Mouse (Mus musculus) left cerebral cortex, postnatal 36 days (tissue): ENCODE data around the gene Lck. TPM values are rescaled to one million over a fixed set of nuclear protein-coding genes. Genes with fewer than 3 reads are reported as not detected.

Experiments
- DNase-seq, 2 experiments: peaks; one replicate each; pipeline ENCODE4 v3.0.0; 2021 to 2022; ENCODE audit warnings: low spot score in 2 of 2, mixed read lengths in 1 of 2
- intact Hi-C: fragments of 180-260 bp; cut with DNase I; formaldehyde crosslinking; loops from one replicate; pipeline ENCODE4 v1.15.1; 2025
- total RNA-seq, 2 experiments: library from RNA; stranded (reverse); gene quantifications; 2 replicates each; pipeline ENCODE4 v1.2.3; 2021

Lck gene
- total RNA-seq = 1 to 10 TPM; 2.1 to 2.6 TPM

DNA sequence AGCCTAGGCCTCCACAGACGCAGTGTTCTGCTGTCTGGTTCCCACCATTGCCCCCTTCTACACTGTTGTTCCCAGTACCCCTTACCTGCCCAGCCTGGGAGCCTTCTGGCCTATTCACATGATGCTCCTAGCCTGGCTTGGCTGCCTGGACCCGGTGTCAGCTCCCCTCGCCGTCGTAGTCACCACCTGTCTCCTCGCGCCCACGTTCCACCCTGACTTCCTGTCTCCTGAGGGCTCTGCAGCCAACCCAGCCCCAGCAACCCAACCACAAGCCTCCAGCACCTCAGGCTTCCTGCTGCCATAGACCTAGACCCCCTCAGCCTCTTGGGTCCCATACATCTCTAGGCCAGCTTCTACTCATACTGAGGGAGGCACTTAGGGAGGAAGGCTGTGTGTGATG lies at the start of gene Lck:
Gene Lck, minus strand, starts transcription at position 212 of the 400 bp plus-strand sequence.
- no peak for DNase-seq
- intact Hi-C loops = no loop called here

DNA sequence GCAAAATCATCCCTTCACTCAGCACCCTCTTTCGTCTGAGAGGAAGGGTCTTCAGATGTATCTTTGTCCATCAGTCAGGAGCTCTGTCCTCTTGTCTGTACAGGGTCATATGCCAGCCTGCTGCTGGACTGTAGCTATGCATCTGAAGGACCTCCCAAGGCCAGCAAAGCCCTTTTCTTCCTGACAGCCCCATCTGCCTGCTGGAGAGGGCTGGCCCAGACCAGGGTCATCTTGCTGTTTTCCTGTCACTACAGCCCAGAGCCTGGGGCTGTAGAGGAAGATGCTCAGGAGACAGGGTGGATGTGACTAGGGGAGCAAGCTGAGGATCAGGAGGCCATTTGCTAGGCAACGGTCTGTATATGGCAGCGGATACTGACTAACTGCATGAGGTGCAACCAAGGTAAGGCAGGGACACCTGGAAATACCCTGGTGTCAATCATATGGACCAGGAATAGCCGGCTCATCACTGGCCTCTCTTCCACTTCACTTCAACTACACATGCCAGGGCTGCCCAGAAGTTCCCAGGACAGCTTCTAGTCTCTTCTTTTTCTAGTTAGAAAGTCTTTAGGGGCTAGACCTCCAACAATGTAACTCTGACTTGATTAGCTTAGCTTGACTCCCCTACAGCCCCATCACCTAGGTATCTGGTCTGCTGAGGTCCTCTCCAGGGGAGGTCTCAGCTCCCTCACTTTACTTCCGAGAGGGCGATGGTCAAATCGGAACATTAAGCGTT lies 49.5 kb upstream of the Lck start:
- no peak for DNase-seq
- intact Hi-C loops = no loop called here

DNA sequence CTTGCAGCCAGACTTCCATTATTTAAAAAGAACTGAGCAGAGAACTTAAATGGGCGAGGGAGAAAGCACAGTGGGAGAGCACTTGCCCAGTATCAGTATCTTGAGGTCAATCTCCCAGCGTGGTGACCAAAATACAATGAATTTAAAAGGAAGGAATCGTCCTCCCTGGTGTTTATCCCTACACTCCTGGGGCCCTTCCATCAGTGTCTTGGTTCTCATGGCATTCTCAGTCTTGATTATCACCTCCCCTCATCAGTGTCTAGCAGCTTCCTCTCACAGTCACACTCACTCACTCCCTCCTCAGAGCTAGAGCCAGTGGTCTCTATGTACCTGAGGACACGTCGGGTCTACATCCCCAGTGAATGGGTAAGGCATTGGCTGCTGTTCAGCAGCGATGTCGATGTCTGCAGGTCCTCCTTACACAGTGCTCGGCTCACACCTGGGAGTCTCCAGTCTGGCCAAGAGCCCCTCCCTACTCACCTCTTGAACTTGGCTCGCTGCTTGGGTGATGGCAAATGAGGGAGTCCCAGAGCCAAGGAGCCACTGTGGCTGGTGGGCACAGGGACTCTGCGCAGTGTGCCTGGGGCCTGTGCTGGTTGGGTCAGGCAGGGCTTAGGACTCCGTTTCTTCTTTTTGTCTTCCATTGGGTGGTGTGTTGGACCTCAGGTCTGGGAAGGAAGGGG lies 48.8 kb upstream of the Lck start:
- intact Hi-C loops = no loop called here
- no peak for DNase-seq

DNA sequence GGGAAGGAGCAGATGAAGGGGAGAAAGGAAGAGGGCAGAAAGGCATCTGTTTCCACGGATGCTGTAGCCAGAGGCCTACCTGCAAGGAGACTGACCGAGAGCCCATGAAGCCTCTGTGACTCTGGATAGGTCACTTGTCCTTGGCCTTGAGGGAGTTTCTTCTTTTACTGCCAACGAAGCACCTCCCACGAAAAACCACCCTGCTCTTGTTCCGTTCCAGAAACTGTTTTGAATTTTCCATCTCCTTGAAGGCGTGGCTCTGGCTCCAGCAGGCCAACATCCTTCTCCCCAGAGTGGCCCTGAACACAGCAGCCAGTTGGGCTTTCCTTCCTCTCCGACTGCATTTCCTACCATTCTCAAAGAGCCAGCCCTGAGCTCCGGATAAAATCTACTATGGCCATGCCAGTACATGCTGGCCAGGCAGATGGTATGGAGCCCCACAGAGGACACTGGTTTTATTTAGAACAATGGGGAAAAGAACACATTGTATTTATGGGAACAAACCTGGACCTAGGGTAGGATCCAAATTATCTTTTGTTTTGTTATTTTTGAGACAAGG lies 47.9 kb upstream of the Lck start:
- intact Hi-C loops = no loop called here
- DNase-seq = no peak

DNA sequence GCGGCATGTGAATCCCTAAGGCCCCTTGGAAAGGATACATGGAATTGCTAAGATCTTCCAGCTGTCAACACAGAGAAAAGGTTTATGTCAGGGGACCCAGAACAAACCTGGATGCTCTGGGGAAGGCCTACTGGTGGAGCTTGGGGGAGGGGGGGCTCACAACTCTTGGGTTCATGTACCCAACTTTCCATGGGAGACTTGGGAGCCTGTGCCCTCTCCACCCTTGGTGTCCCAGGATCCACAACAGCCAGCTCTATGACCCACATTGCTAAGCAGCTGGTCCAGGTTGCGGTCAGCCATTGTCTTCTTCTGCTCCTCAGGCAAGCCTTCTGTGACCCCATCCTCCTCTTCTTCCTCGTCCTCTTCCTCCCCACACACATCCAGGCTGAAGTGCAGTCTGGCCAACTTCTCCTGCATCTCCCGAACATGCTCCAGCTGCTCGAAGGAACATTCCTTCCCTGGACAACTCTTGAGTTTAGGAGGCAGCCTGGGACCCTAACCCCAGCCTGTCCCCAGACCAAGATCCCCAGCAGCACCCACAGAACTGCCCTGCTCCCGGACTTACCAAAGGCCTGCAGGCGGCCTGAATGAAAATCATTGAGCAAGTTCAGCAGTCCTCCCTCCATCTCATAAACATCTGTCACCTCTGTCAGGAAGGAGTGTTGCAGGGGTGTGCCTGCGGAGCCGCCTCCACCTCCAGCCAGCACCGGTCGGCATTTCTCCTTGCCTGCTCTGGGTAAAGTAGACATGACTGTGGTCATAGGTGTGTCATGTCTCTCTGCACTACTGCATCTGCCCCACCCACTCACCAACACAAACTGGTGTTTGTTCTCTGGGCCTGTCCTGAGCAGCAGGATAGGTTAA lies 47.2 kb upstream of the Lck start:
- no peak for DNase-seq
- intact Hi-C loops = no loop called here

DNA sequence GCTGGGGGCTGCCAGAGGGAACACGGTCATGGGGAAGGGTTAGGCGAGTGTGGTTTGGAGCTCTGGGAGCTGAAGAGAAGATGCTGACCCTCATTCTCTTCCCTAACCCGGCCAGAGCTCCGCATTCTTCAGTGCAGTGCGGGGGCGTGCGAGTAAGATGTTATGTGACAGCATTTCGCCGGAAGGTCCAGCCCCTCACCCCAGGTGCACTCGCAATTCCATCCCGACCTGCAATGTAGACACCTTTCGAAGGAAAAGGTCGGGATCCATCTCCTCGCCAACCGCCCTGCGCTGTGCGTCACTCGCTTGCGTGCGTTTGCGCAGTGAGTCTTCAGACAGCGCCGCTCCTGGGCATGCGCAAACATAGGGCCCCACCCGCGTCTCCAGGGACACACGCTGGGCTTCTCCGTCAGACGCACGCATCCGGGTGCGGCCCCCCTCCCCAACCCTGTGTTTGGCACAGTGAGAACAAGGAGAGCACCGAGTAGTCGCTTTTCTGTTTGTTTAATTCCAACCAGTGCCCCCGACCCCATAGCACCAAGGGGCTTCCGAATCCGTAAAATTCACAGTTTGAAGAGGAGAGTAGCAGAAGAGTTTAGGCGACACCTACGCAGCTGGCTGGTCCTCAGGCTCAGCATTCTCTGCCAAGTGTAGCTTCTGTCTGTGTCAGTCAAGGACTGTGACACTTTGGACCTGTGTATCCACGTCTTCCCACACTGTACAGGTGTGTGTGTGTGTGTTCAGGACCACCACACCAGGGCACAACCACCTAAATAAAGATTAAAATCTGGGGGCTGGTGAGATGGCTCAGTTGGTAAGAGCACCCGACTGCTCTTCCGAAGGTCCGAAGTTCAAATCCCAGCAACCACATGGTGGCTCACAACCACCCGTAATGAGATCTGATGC lies 45.6 kb upstream of the Lck start, which contains the start of gene Iqcc:
Gene Iqcc, minus strand, starts transcription at position 314 of the 906 bp plus-strand sequence.
- intact Hi-C loops = no loop called here
- peak; percentile 97 for DNase-seq

DNA sequence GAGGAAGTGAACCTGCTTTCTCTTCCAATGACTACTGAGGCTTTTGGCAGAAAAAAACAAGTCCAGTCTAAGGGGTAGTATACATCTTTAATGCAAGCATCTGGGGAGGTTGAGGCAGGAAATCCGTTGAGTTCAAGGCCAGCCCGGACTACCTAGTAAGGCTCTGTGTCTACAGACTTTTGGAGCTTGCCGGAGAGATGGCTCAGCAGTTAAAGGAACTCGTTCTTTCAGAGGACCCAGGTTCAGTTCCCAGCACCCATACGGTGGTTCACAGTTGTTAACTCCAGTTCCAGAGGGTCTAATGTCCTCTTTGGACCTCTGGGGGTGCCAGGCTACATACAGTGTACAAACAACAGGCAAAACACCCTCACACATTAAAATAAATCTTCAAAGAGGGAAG lies 44.6 kb upstream of the Lck start:
- intact Hi-C loops = no loop called here
- DNase-seq = no peak

DNA sequence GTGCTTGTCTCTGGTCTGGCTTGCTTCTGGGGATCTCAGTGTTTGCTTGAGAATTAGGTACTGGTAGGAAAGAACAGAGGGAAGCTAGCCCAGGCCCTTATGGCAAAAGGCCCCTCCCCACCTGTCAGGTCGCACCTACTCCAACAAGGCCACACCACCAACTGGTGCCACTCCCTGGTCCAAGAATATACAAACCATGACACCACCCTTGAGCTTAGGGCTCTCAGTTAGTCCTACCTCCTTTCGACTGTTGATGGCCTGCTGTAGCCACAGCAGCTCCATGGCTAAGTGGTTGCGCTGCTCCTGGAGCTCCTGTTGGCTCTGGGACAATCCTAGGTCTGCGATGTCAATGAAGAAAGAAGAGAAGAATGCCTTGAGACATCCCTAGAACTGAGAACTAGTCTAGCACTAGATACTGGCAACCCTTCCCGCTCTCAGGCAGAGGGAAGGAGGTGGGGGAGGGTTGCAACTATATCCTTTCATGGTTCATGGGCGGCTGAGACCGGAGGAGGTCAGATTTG lies 43.7 kb upstream of the Lck start:
- intact Hi-C loops = no loop called here
- DNase-seq = no peak

DNA sequence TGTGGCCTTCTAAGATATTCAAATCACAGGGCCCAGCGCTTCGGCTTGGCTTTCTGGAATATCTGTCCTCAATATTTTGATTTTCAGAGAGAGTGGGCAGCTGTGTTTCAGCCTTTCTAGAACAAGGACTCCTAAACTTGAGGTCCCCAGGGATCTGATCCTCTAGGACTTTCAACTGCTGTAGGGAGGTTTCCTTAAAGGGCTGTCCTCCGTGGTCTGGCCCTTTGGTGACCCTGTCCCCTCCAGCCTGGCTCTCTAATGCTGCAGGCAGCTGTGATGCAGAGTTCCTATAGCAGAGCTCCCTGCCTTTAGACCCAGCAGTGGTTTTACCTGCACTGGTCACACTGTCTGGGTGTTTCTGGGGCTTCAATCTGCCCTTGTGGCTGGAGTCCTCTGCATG lies 43.2 kb upstream of the Lck start:
- no peak for DNase-seq
- intact Hi-C loops = no loop called here

DNA sequence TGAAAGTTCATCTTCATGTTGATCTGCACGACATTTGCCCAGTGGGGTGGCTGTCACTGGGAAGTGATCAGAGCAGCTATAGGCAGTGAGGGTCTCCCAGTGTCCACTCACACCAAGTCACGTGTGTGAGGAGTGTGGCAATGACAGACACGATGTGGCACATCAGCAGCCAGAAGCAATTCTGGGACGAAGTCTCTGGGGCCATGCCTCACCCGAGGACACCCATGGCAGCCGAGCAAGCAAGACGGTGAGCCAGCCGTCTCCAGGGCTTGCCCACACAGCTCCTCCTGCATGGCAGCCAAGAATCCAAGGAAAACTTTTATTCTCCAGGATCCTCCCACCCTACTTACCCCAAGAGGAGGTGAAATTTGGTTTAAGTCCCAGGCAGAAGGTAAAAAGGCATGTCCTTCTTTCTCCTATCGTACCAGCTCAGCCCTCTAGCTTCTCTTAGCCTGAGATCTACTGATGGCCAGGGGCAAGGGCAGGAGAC lies 42.4 kb upstream of the Lck start:
- peak in 1 of 2 experiments; percentile 31 for DNase-seq
- intact Hi-C loops = no loop called here

DNA sequence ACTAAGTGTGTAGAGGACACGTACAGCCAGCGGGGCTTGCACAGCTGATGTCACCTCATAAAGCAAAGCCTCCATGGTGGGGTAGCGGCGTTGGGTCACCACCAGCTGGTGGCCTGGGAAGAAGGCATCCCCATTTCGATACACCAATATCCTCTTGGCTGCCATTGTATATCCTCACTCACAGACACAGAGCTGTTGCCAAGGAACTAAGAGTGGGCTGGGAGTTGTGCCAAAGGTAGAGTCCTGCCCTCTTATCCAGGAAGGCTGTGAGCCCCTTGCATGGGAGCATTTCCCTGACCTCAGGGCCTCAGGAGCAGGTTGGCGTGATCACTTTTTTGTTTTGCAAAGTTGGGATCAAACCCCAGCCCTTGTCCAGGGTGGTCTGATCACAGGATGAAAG lies 40.7 kb upstream of the Lck start, which contains the start of gene Dcdc2b:
Gene Dcdc2b, minus strand, starts transcription at position 165 of the 400 bp plus-strand sequence.
- DNase-seq = no peak
- intact Hi-C loops = no loop called here

DNA sequence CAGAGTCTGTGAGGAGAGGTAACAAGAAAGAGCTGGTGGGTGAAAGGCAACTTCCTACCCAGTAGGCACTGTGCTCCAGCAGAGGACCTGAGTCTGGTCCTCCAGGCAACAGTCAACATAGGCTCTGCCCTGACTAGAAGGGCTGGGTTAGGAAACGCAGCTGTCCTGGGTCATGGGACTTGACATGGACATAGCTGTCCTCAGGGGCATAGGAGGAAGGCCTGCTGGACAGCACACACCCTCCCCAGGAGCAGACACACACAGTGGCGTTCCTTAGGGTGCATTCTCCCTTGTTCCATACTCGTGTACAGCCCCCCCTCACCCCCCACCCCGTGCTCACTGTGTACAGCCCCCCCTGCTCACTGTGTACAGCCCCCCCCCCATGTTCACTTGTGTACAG lies 37.0 kb upstream of the Lck start:
- DNase-seq = no peak
- intact Hi-C loops = no loop called here

DNA sequence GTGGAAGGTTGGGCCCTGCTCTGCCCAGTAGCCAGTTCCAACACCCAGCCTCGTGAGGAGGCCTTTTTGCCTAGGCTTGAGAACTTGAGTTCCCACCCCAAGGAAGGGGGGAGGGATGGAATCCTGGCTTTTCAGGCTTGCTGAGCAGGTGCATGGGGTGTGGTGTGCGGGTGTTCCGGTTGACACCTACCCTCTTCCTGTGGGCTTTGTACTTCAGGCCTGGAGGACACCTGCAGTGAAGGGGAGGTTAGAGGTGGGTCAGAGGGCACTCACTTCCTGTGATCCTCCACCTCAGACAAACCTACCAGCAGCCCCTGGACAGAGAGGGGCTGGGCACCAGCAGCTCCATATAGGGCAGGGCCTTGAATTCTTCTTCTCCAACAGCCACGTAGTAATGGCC lies 36.6 kb upstream of the Lck start:
- DNase-seq = no peak
- intact Hi-C loops = no loop called here

DNA sequence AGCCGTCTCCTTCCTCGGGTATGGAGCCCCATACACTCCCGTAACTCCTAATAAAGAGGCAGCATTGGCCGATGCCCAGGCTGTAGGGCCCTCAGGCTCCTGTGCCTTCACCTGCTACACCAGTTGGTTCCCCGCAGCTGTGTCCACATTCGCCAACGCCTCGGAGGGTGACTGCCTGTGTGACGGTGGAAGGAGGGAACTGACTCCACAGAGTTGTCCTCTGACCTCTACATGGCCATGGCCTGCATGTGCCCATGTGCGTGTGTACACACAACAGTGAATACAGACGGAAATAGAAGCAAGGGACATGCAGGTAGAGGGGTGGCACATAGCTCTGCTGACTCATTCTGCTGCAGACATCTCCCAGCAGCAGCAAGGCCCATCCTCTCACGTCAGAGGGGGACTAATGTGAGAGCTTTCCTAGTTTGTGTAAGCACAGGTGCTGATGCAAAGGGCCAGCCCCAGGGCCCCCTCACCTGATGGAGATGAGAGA lies 35.7 kb upstream of the Lck start:
- intact Hi-C loops = loop anchor here (5.0 kb wide), 1 partner anchor 117 kb away; the partner anchor contains the start of genes Fam229a and Tssk3
- no peak for DNase-seq

DNA sequence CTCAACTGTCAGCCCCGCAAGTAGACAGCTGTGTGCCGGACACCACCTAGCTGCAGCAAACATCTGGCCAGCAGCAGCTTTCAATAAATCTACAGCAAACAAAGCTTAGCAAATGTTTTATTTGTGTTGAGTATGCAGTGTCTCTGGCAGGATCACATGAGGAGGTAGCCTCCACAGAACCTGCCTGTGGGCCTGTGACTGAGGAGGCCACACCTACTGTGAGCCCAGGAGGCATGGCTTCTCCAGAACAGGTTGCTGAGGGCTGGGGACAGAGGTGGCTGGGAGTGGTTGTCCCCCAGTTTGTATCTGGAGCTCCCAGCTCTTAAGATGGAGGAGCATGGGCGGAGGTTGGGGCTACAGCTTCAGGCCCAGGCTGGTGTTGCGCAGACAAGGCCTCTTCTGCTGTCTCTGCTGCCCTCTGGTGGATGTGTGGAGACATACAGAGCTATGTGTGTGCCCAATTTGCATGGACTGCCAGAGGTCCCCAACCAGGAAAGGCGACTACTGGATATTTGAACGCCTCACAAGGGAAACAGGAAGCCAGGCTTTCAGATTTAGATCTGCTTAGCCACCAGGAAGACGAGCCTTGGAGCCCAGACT lies 35.1 kb upstream of the Lck start:
- intact Hi-C loops = loop anchor here (5.0 kb wide), 1 partner anchor 116 kb away; the partner anchor contains the start of genes Fam229a and Tssk3
- peak; percentile 69 to 77 for DNase-seq

DNA sequence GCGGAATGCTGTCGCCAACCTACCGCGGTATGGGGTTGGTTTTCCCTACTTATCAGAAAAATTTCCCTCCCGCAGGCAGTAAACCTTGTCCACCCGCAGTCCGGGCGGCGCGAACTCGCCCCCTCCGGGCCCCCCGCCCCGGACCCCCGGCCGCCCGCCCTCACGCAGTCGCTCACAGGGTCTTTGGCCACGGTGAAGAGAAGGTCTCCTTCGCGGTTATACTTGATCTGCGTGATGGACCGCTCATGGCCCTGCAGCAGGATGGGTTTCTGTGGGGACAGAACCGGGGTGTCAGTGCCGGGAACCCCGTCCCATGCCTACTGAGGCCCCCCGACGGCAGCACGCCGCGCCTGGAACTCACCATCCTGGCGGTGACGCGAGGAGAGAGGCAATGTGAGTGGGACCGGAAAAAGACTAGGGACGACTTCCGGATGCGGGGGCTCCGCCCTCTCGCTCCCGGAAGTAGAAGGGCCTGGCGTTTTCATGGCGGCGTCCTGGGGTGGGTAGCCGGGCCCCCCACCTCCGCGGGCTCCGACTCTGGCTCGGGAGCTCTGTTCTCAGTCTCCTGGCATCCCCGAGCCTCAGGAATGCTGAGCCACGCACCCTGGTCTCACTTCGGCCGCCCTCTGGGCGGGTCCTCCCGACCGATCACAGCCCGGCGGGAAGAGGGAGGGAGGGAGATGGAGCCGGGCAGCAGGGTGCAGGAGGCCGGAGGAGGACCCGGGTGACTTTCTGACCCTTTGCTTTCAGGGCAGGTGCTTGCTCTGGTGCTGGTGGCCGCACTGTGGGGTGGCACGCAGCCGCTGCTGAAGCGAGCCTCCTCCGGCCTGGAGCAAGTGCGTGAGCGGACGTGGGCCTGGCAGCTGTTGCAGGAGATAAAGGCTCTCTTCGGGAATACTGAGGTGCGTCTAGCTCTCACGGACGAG lies 27.1 kb upstream of the Lck start, which contains the start of the genes Eif3i and Tmem234:
Gene Eif3i, minus strand, starts transcription at position 416 of the 926 bp plus-strand sequence.
Gene Tmem234, plus strand, starts transcription at position 436 of the 926 bp plus-strand sequence.
- DNase-seq = peak; percentile 85
- intact Hi-C loops = no loop called here

DNA sequence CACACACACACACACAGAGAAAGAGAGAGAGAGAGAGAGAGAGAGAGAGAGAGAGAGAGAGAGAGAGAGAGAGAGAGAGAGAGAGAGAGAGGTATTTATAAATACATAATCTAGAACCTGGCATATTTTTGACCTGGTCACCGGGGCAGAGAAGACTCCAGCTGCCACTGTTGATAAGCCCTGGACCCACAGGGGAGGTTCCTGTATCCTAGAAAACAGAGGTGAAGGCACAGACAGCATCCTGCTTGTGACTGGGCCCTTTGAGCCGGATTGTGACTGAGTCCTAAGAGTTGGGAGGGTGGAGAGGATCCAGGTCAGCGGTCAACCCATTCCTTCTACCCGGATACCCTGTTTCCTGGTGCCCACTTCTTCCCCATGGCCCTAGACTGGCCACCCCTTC lies 15.4 kb upstream of the Lck start:
- intact Hi-C loops = loop anchor here (5.0 kb wide), 1 partner anchor 37 kb away; no protein-coding TSS in a partner anchor
- DNase-seq = no peak
